Mouse (Mus musculus) brain, adult 2 months (tissue): ENCODE measurements around the gene Fgg.

Source experiments
- DNase-seq: peaks from one replicate; pipeline ENCODE4 v3.0.0; 2011; ENCODE audit warnings: low read depth, low spot score

The Fgg gene

DNA sequence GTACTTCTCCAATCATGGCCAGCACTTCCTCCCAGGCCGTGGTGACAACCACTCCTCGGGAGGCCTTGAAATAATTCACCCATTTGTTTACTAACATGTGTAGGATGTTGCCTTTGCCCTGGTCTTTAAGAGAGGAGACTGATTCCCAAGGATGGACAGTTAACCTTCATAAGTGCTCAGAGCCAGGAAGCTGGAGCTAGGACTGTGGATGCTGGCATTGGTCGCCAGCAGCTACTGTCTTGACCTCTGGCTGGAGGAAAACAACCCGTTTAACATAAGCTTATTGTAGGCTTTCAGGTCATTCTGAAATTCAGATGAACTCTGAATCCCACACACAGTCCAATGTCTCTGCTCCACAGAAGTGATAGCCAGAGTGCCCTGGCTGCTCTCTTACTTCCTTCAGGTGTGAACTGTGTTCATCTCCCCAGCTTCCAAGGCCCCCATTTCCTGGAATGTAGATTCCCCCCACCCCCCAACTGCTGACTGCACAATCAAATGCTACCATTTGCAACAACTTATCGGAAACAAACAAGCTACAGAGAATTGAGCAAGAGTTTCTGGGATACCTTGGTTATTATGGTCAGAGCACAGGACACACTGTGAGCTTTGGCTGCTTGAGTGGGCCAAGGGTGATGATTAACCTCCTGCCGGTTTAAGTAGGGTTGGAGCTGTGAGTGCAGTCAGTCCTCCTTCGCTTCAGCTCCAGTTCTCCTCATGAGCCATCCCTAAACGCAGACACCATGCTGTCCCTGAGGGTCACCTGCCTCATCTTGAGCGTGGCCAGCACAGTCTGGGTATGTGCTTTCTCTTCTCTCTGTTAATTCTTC, 18.2 kb downstream of the Fgg start, which contains the start of gene Fga:
Gene Fga (plus strand): TSS at position 602 of the 827 bp plus-strand sequence.
- no peak for DNase-seq

DNA sequence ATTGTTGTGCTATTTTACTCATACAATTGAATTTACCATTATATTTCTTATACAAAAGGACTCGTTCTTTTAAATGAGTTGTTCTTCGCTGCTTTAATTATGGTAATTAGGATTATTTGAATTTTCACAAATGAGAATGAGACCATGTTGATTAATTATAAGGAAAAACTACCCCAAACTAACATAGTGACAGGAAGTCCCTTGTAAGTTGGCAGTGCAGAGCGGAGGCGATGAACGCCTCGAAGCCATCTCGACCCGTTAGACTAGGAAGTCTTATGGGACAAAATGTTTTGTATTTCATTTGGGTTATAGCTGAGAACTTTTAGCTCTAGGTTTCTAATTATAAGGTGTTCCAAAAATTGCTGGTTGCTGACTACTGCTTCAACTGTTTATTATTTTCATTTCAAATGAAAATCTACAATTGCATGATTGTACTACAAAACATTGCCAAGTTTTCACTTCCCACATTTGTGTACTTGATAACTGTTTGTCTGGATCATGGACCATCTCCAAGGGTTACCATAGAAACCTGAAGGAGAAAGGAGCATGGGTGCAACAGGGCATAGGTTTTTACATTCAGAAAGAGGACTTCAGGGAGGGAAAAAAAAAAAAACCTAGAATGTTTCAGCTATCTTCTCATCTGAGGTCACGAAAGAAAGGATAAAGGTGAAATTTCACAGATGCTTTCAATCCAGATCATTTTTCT, 20.2 kb downstream of the Fgg start:
- DNase-seq = peak; percentile 40

DNA sequence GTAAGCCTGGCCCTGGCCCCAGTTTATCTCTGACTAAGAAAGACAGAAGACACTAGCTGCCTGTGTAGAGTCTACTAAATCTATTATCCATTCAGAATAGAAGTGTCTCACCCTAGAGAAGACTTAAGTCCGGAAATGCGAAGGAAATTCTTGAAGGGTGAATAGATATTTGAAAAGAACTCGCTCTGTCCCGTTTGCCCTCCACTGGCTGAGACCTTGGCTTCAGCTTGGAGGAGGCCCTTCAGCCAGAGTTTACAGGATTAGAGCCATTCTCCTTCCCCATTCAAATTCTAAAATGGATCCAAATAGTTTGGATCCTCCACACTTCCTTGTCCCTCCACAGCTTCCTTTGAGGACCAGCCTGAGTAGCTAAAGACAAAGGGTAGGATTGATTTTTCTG, 22.8 kb downstream of the Fgg start:
- DNase-seq = no peak

DNA sequence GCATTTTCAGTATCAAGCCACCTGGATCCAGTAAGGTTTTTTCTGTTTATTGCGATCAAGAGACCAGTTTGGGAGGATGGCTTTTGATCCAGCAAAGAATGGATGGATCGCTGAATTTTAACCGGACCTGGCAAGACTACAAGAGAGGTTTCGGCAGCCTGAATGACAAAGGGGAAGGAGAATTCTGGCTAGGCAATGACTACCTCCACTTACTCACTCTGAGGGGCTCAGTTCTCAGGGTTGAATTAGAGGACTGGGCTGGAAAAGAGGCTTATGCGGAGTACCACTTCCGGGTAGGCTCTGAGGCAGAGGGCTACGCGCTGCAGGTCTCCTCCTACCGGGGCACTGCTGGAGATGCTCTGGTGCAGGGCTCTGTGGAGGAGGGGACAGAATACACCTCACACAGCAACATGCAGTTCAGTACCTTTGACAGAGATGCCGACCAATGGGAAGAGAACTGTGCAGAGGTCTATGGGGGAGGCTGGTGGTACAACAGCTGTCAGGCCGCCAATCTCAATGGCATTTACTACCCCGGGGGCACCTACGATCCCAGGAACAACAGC, 25.3 kb downstream of the Fgg start:
- DNase-seq = no peak

DNA sequence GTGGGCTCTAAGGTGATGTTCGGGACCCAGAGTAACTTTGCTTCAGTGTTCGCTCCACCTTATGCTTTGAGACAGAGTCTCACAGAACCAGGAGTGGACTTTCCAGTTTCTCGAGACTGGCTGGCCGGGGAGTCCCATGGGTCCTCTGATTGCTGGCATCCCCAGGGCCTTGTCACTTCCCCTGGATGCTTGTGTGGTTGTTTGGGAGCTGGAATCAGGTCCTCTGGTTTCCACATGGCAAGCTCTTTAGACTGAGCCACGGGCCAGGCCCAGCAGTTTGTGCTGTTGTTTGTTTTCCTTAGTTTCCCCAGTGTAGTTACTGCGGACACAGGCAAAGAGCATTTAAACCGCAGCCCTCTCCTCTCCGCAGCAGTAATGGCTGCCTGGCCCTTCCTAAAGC, 26.3 kb downstream of the Fgg start:
- no peak for DNase-seq

DNA sequence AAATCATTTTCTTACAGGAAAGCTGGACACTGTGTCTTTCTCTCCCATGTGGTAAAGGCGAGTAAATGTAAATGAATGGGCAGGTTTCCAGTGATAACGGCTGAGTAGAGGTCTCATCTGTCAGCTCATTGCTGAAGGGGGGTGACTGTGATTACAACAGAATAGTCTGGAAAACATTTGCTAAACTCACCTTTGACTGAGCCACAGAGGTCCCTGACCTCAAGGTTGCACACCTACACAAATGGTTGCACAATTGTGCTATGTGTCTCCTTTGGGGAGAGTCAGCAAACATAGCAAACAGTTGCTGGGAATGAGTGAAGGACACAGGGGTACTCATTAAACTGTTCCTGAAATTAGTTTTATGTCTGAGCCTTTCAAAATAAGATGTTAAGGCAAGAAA, 31.3 kb downstream of the Fgg start:
- no peak for DNase-seq

DNA sequence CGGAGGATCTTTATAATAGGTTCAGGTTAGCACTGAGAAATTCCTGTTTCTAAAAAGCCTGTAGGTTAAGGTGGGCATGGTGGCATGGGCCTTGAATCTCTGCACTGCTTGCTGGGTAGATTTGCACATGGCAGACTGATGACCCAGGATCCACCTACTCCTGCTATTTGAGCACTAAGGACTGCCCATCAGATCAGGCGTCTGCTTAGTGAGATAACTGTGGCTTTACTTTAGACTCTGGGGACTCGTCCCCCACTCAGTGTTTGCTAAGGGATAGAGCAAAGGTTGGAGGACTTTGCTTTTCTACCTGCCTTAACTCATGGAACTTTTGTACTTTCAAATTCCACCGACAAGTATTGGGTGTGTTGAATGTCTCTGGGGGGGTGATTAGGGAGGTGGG, 32.1 kb downstream of the Fgg start:
- no peak for DNase-seq

DNA sequence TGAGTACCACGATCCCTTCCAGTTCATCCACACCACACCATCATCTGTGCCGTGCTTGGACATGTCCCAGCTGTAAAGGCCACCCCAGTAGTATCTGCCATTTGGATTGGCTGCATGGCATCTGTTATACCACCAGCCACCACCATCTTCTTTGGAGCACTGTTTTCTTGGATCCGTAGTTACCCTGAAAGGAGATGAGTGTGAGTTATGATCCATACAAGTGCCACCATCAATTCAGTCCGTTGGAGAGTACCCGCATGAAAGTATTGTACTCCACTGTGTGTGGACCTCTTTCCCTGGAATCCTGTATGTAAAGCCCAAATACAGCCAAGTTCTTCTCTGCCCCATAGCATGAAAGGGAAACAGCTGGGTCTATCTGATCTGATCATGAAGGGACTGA, 34.9 kb downstream of the Fgg start:
- DNase-seq = no peak

DNA sequence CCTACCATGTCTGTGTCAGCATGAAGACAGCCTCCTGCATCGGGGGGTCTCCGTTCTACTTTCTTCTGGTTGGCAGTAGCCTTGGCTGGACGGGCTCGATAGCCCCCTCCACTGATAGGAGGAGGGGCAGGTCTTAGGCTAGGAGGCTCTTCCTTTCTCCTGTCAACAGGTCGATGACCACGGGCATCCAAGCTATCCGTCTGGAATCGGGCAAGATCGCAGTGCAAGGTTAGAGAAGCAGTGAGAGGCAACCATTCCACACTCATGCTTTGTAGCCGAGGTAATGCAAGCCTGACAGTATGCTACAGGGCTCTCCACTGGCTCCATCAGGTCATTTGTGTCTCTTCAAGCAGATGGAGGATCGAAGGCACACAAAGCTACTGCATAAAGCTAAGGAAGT, 39.1 kb downstream of the Fgg start:
- no peak for DNase-seq

DNA sequence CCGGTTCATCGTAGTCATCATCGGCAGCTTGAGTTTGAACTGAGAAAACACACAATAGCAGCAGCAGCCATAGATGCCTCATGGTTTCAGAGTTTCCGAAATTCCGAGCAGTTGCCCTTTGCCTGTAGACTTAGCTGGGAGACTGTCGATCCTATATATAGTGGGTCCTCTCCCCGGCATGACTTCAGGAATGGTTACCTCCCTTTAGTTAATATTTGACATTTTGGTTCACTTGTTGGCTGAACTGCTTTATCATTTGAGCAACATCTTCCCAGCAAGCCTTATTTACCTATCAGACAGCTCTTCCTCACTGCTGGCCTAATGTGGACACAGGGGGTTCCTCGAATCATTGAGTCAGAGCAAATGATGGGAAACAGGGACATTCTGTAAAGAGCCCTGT, 42.2 kb downstream of the Fgg start, which contains the start of gene Fgb:
Gene Fgb (minus strand): TSS at position 184 of the 400 bp plus-strand sequence.
- no peak for DNase-seq

DNA sequence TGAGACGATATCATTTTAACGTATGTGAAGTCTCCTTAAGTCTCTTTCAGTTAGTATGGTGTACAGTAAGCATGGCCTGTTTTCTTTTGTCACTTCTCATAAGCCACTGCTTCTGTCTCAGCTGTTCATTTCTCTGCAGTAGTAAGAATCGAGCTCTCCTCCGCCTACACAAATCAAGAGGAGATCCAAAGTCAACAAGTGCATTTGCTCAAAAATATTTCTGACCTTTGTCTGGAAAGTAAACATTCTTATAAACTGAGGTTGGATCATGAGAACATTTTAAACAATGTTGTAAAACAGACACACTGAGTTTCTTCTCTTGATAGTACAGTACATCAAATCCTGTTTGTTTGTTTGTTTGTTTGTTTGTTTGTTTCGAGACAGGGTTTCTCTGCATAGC, 43.1 kb downstream of the Fgg start:
- no peak for DNase-seq

DNA sequence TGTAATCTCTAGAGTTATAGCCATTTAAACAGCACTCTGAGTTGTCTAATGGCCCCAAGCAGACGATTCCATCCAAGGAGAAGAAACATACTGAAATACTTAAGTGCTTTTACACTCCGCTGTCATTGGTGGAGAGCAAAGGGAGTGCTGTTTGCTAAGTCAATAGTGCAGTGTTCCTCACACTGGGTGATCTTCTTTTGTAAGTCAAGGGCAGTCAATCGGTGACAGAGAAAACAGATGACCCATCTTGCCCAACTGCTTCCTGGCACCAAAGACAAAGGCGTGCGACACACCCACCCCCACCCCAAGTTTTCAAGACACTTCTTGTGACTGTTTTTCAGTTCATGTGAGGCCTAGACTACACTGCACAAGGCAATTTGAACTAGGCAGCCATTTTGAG, 44.6 kb downstream of the Fgg start:
- DNase-seq = no peak

DNA sequence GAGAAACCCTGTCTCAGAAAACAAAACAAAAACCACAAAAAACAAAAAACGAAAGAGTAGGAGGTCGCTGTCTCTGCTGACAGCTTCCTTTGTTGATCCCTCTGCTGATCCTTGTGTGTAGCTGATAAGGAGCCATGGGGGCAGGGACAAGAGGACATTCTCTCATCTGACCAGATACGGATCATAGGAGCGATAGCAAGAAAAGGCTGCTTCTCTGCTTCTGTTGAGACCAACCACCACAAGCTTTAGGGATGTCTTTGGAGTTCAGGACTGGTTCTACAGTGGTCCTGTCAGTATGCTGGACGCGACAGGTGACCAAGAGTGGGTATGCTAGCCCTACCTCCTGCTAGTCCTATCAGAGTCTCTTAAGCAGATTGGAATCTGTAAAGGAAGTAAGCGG, 45.6 kb downstream of the Fgg start:
- DNase-seq = no peak

DNA sequence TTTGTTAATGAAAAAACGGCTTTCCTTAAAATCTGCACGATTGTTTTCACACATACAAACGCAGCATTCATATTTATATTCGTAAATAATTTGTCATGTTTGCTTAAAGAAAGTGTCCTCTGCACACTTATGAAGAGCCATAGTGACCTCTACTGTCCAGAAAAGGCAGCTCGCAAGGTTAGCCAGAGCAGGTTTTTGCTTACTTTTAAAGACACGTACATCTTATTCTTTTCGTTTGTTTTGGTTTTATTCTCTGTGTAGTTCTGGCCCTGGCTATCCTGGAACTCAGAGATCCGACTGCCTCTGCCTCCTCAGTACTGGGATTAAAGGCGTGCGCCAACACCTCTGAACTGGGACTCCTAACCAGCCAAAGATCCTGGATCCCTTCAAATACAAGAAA, 46.2 kb downstream of the Fgg start:
- peak; percentile 74 for DNase-seq

DNA sequence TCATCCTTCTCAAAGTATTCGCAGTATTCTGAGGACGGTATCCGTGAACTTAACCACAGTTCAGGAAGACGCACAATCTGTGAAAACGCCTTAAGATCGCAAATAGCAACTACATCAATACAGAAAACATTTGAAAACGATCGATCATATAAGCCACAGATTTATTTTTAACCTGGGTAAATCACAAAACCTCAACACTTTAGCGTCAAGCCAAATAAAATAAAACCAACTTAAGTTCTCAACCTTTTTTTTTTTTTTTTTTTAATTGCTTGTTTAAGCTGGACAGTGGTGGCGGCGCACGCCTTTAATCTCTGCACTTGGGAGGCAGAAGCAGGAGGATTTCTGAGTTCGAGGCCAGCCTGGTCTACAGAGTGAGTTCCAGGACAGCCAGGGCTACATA, 47.2 kb downstream of the Fgg start:
- DNase-seq = no peak

DNA sequence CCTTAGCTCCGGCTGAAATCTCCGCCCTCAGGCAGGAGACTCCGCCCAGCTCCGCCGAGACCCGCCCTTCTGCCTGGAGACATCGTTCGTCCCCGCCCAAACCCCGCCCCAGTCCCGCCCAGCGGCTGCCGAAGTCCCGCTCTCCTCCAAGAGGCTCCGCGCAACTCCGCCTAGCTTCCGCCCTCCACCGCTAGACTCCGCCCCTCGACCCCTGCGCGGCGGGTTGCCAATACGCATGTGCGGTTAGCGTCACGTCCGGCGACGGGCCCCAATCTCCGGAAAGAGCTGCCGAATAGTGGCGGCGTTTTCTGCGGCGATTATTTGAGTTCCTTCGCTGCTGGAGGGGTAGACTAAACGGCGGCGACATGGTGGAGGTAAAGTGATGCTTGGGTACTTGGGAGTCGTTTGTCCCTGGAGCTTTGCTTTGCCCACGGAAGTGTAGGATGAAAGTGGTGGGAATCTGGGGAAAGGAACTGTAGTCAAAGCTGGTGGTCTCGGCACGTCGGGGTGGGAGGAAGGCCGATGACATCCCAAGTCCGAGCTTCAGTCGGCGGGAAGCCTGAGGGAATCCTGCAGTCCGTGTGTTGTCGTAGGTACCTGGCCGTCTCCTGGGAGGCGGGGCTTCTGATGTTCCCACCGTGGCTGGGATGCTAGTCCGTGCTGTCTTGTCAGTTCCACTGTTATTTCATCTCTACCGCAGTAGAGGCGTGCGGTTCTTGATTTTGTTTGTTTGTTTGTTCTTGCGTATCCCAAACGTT, 47.9 kb downstream of the Fgg start, which contains the start of gene Plrg1:
Gene Plrg1 (plus strand): TSS at position 242 of the 758 bp plus-strand sequence.
- DNase-seq = peak; percentile 99

DNA sequence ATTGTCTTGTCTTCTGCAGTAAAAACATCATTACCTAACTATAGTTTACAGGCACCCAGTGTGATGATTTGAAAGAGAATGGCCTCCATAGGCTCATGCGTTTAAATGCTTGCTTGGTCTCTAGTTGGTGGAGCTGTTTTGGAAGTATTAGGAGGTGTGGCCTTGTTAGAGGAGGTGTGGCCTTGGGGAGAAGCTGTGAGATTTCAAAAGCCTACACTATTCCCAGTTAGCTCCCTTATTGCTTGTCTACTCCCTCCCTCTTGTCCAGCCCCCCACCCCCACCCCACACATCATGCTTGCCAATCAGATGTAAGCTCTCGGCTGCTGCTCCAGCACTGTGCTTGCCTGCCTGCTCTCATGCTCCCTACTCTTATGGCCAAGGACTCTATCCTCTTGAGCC, 49.5 kb downstream of the Fgg start:
- DNase-seq = no peak
